ENCODE assay signal across 14 mouse cellular contexts in genomic region chr11:22794734-22795133, GRCm38 (mm10).
"Had no signal": no experiment of that assay in that cellular context is flagged by ENCODE, and none has a peak within 500 bp of the region (broad histone marks: within the 10 kb centered on the region; RNA-seq: fewer than 3 reads in every experiment).

No protein-coding gene starts in this region.

- DNase-seq: kidney, adult 2 months; kidney, postnatal 14 days; lung, embryonic 14.5 days; lung, postnatal 10 days; lung, postnatal 4 days; right cerebral cortex, postnatal 14 days; thymus, postnatal 14 days had no signal

- H3K4me2 ChIP-seq: kidney, embryonic 15.5 days; lung, embryonic 14.5 days; midbrain, embryonic 12.5 days; neural tube, embryonic 13.5 days; stomach, embryonic 15.5 days had no signal

- H3K4me3 ChIP-seq: kidney, embryonic 15.5 days; left cerebral cortex, adult 2 months; limb, embryonic 10.5 days; midbrain, embryonic 12.5 days; neural tube, embryonic 13.5 days; stomach, embryonic 15.5 days had no signal

- ATAC-seq: midbrain, embryonic 16.5 days had no signal

- H3K27ac ChIP-seq: kidney, embryonic 15.5 days; left cerebral cortex, adult 2 months; limb, embryonic 10.5 days; midbrain, embryonic 12.5 days; neural tube, embryonic 13.5 days; stomach, embryonic 15.5 days had no signal

- H3K9me3 ChIP-seq: kidney, embryonic 15.5 days; limb, embryonic 10.5 days; midbrain, embryonic 12.5 days; neural tube, embryonic 13.5 days; stomach, embryonic 15.5 days had no signal

- H3K36me3 ChIP-seq: kidney, embryonic 15.5 days; limb, embryonic 10.5 days; midbrain, embryonic 12.5 days; neural tube, embryonic 13.5 days; stomach, embryonic 15.5 days had no signal

- H3K9ac ChIP-seq: kidney, embryonic 15.5 days; lung, embryonic 14.5 days; midbrain, embryonic 12.5 days; neural tube, embryonic 13.5 days; stomach, embryonic 15.5 days had no signal

- H3K4me1 ChIP-seq: midbrain, embryonic 12.5 days had no signal

- H3K27me3 ChIP-seq: kidney, embryonic 15.5 days; midbrain, embryonic 12.5 days; neural tube, embryonic 13.5 days; stomach, embryonic 15.5 days had no signal
